Mouse (Mus musculus): ENCODE measurements around the gene Hspg2.

GRCm38 (mm10) chr4:137474694-137475093, 6.1 kb downstream of the Hspg2 start:
- TF ChIP-seq ZC3H11A (IDR thresholded peaks at IDR 0.05; ENCODE audit: borderline replicate concordance, low read depth, low read length) (no peak), CHD2 (IDR thresholded peaks at IDR 0.05; ENCODE audit: low read depth, low read length) (no peak), MAFK (IDR thresholded peaks at IDR 0.05; ENCODE audit: insufficient read depth, low read depth, low read length) (no peak)

Measured in ES-E14 (cell line).